Mouse (Mus musculus) liver, adult (tissue): ENCODE measurements around the gene Bbx.

Experiments used
- GATA4 ChIP-seq: IDR thresholded peaks from 2 replicates; pipeline ENCODE4 v1.6.1; 2014; ENCODE audit warnings: mild to moderate bottlenecking, low read length; ENCODE audit not compliant: insufficient replicate concordance

The Bbx gene

DNA sequence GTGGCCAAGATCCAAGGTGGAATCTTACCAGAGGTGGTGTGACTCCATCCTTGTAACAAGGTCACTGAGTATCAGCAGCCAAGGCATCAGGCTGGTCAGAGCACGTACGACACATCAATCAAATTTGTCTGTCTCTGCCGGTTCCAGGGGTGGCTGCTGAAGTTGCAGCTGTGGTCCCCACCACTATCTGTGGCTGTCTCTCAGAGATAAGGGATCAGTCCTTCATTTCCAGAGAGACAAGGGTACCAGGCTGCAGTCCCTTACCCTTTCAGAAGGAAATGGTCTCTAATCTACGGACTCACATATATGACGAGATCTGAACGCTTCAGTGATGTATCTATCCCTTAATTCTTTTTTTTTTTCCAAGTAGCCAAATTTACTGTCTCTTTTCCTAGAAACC lies 245.6 kb downstream of the Bbx start:
- TF ChIP-seq GATA4, result no peak

GRCm38 (mm10) chr16:50185041-50185440 lies 247.1 kb downstream of the Bbx start:
- no peak for TF ChIP-seq GATA4

DNA sequence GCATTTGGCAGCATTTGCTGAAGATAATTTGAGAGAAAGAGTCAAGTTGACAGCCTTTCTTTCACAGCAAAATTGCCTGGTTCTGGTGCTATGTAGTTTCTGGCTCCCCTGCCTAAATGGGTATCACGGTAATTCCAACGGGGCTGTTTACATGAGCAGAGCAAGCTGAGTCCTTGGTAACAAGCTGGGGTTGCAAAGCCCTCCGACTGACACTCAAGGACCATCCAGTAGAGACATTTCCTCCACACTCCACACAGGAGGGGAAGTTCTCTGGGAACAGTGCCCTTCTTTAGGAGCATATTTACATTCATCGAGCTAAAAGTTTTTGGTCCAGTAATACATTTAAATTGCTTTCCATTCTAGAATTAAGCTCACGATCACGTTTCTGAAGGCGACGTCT lies 249.2 kb downstream of the Bbx start:
- no peak for TF ChIP-seq GATA4

GRCm38 (mm10) chr16:50182561-50182960 lies 249.6 kb downstream of the Bbx start:
- TF ChIP-seq GATA4, result no peak

- no peak for TF ChIP-seq GATA4
Observed at GRCm38 (mm10) chr16:50172760-50173159, 259.4 kb downstream of the Bbx start.

GRCm38 (mm10) chr16:50170812-50171211 lies 261.4 kb downstream of the Bbx start:
- no peak for TF ChIP-seq GATA4

DNA sequence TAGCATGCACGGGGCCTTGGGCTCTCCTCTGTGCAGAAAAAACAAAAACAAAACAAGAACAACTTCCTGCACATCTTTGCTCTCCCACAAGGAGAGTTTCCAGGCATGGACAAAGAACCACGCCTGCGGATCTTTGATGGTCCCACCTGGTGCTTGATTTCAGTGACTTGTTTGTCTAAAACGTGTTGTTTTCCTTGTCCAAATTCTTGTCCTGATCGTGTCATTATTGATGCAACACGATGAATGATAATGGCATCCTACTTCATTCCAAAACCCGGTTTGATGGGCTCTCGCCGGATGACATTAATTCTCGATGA lies 264.2 kb downstream of the Bbx start:
- no peak for TF ChIP-seq GATA4

DNA sequence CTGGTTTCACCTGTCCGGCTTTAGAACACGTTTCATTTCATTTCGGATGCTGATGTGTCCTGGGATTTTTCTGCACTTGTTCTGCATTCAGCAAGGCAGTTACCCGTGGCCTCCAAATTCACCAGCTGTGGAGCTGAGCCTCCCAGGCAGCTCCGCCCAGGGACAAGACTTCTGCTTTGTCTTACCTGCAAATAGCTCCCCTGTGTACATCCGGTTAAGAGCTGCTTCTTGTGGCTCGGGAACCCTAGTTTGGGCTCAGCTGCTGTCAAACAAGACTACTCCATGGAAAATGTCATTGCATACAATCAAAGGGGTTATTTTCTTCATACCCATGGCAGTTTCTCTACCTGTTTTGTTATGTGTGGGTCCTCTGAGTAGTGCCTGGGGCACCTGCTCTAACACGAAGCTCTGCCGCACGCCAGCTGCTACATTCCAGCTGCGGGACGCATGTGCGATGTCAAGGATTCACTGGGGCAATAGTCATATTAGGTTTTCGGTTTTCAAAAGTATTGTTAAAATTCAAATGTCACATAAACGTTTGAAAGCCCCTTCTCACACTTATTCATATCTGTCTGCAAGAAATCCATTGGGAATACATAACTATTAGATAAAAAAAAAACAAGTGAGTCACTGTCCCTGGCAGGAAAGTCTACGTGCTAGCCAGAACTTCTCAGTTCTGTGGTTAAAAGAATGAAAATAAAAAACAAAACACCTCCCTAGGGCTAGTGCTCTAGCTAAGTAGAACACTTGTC lies 264.8 kb downstream of the Bbx start:
- no peak for TF ChIP-seq GATA4

DNA sequence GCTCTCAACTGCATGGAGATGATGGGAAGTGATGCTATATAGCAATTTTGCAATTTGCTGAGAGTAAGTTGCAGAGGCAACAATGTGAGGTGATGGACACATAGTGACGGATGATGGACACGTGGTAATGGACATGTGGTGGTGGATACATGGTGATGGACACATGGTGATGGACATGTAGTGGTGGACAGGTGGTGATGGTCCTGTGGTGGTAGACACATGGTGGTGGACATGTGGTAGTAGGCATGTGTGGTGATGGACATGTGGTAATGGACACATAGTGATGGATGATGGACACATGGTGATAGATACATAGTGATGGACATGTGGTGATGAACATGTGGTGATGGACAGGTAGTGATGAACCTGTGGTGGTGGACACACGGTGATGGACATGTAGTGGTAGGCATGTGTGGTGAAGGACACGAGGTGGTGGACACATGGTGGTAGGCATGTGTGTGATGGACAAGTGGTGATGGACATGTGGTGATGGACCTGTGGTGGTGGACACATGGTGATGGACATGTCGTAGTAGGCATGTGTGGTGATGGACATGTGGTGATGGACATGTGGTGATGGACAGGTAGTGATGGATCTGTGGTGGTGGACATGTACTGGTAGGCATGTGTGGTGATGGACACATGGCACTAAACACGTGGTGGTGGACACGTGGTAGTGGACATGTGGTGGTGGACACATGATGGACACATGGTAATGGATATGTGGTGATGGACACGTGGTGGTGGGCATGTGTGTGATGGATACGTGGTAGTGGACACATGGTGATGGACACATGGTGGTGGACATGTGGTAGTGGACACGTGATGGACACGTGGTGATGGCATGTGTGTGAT lies 271.5 kb downstream of the Bbx start:
- no peak for TF ChIP-seq GATA4

GRCm38 (mm10) chr16:50158546-50158945 lies 273.6 kb downstream of the Bbx start:
- no peak for TF ChIP-seq GATA4

DNA sequence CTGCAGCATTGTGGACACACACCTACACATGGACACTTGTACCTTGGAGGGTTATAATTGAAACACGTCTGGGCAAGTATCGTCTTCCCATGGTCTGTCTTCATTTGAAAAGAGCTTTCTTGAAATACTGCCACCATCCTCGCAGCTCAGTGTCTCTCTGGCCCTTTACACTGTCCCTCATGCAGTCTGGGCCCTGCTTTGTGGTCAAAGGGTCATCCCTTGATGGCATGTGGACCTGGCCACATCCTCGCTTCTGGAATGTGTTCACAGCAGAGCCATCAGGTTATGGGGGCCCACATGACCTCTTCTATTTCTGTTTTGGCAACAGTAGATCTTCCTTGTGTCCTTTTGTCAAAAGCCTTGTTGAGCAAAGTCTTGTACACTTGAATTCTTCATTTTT lies 282.6 kb downstream of the Bbx start:
- no peak for TF ChIP-seq GATA4

- TF ChIP-seq GATA4, result no peak
Observed at GRCm38 (mm10) chr16:50147900-50148299, 284.3 kb downstream of the Bbx start.
